Mouse (Mus musculus): ENCODE data around the gene C2. TPM values are rescaled to one million over a fixed set of nuclear protein-coding genes. Genes with fewer than 3 reads are reported as not detected.

The C2 gene
- total RNA-seq (2014; rRNA removed) (101 and 113 TPM in 2 replicates), polyA plus RNA-seq (2012; rRNA removed) (65.1 and 82.1 TPM in 2 replicates)

DNA sequence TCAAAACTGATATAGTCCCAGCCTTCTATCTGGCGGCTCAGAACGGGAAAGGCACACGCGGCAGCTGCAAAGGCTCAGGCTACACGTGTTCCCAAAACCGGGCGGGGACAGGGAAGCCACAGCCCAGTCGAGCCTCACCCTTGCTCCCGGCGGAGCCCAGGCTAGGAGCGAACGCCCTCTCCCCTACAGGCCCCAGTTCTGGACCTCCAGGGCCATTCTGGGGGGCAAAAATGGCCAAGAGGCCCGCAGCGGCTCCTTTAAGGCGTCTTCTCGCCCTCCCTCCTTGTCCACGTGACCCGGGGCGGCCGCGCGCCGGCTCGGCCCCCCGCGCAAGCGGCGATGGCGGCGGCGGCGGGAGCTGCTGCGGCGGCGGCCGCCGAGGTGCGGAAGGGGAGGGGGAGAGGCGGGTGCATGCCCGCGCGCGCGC lies at the start of gene C2, which contains the start of gene Ehmt2:
Gene C2, minus strand, starts transcription at position 106 of the 427 bp plus-strand sequence.
Gene Ehmt2, plus strand, starts transcription at position 310 of the 427 bp plus-strand sequence.
- H3K9ac ChIP-seq (ENCODE audit: low read depth, low read length), result peak within 1 kb of the TSS; percentile 81
- peak; percentile 67; the same call in 1 of the 2 replicates for TF ChIP-seq POLR2A (IDR thresholded peaks at IDR 0.05; ENCODE audit: extremely low read depth, insufficient read depth, low read length)
- no peak for TF ChIP-seq CTCF (IDR thresholded peaks at IDR 0.05; ENCODE audit: low read depth, low read length)
- H3K4me3 ChIP-seq (ENCODE audit: insufficient read depth, low read depth, low read length), result peak within 1 kb of the TSS; percentile 75
- H3K27ac ChIP-seq (replicated peaks; ENCODE audit: insufficient read depth, low read depth, low read length), result peak within 1 kb of the TSS; percentile 96
- no peaks in the 10 kb centered on the region for H3K36me3 ChIP-seq (ENCODE audit: control insufficient read depth, insufficient read depth, low read length)
- H3K79me2 ChIP-seq (ENCODE audit: control insufficient read depth, insufficient read depth, low read length), result peaks cover 10% of the 10 kb centered on the region; the same call in 1 of the 2 replicates
- DNase-seq (ENCODE audit: extremely low read depth, low read depth, low spot score), result peak; percentile 77
- H3K27me3 ChIP-seq (ENCODE audit: control insufficient read depth, insufficient read depth, low read length), result no peaks in the 10 kb centered on the region
- H3K4me1 ChIP-seq (ENCODE audit: control insufficient read depth, insufficient read depth, low read length), result peaks cover 8% of the 10 kb centered on the region
- under 1% methylated on average over 43 of the region's 44 CpGs for WGBS

DNA sequence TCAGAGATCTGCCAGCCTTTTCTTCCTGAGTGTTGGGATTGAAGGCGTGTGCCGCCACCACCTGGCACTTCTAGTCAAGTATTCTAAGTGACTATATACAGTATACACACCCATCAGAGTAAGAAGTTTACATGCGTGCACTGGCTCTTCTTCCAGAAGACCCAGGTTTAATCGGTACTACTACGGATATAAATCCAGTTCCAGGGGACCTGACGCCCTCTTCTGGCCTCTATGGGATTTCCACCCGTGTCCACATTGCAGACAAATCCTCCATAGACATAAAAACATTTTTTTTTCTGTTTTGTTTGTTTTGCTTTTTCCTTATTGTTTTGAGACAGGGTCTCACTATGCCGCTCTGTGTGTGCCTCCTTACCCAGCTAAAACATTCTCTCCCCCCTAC lies 49.5 kb upstream of the C2 start:
- H3K4me1 ChIP-seq (ENCODE audit: control insufficient read depth, insufficient read depth, low read length), result peaks cover 9% of the 10 kb centered on the region
- no peak overlapping the region for H3K4me3 ChIP-seq (ENCODE audit: insufficient read depth, low read depth, low read length)
- H3K27ac ChIP-seq (replicated peaks; ENCODE audit: insufficient read depth, low read depth, low read length), result no peak overlapping the region
- H3K27me3 ChIP-seq (ENCODE audit: control insufficient read depth, insufficient read depth, low read length), result no peaks in the 10 kb centered on the region
- DNase-seq (ENCODE audit: extremely low read depth, low read depth, low spot score), result peak; percentile 53
- WGBS, result 21% methylated on average over 8 of the region's 8 CpGs
- H3K36me3 ChIP-seq (ENCODE audit: control insufficient read depth, insufficient read depth, low read length), result peaks cover 7% of the 10 kb centered on the region; the same call in 1 of the 2 replicates
- no peak overlapping the region for H3K9ac ChIP-seq (ENCODE audit: low read depth, low read length)
- H3K79me2 ChIP-seq (ENCODE audit: control insufficient read depth, insufficient read depth, low read length), result peaks cover 5% of the 10 kb centered on the region; the same call in 1 of the 2 replicates
- TF ChIP-seq CTCF (IDR thresholded peaks at IDR 0.05; ENCODE audit: low read depth, low read length) (peak; percentile 58; the same call in 1 of the 2 replicates), POLR2A (IDR thresholded peaks at IDR 0.05; ENCODE audit: extremely low read depth, insufficient read depth, low read length) (no peak)

GRCm38 (mm10) chr17:34946486-34947140 lies 48.5 kb upstream of the C2 start:
- peak; percentile 79 for DNase-seq (ENCODE audit: extremely low read depth, low read depth, low spot score)
- Histone ChIP-seq H3K4me1 (ENCODE audit: control insufficient read depth, insufficient read depth, low read length) (peaks cover 9% of the 10 kb centered on the region), H3K9ac (ENCODE audit: low read depth, low read length) (no peak overlapping the region), H3K36me3 (ENCODE audit: control insufficient read depth, insufficient read depth, low read length) (peaks cover 7% of the 10 kb centered on the region; the same call in 1 of the 2 replicates), H3K27me3 (ENCODE audit: control insufficient read depth, insufficient read depth, low read length) (no peaks in the 10 kb centered on the region), H3K79me2 (ENCODE audit: control insufficient read depth, insufficient read depth, low read length) (no peaks in the 10 kb centered on the region), H3K4me3 (ENCODE audit: insufficient read depth, low read depth, low read length) (no peak overlapping the region), H3K27ac (replicated peaks; ENCODE audit: insufficient read depth, low read depth, low read length) (no peak overlapping the region)
- TF ChIP-seq CTCF (IDR thresholded peaks at IDR 0.05; ENCODE audit: low read depth, low read length) (no peak), POLR2A (IDR thresholded peaks at IDR 0.05; ENCODE audit: extremely low read depth, insufficient read depth, low read length) (no peak)
- 28% methylated on average over 5 of the region's 5 CpGs for WGBS

DNA sequence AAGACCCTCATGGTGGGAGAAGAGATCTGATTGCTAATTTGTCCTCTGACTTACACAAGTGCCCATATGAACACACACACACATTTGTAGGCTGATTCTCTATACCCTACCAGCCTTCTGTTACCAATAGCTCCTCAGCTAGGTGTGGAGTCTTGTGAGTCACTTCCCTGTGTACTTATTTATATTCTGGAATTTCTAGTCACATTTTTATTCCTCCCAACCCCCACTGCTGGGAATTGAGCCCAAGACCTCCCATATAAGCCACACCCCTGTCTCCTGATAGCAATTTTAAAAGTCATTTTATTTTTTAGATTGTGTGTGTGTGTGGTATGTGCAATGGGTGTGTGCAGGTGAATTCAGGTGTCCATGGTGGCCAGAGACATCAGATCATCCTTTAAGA lies 46.3 kb upstream of the C2 start:
- H3K4me1 ChIP-seq (ENCODE audit: control insufficient read depth, insufficient read depth, low read length), result peaks cover 3% of the 10 kb centered on the region; the same call in 1 of the 2 replicates
- TF ChIP-seq CTCF (IDR thresholded peaks at IDR 0.05; ENCODE audit: low read depth, low read length) (no peak), POLR2A (IDR thresholded peaks at IDR 0.05; ENCODE audit: extremely low read depth, insufficient read depth, low read length) (no peak)
- no peak overlapping the region for H3K4me3 ChIP-seq (ENCODE audit: insufficient read depth, low read depth, low read length)
- H3K27ac ChIP-seq (replicated peaks; ENCODE audit: insufficient read depth, low read depth, low read length), result no peak overlapping the region
- H3K36me3 ChIP-seq (ENCODE audit: control insufficient read depth, insufficient read depth, low read length), result 0 out of 2 replicates have a peak, but pooled peaks cover under 1% of the 10 kb centered on the region
- no peaks in the 10 kb centered on the region for H3K27me3 ChIP-seq (ENCODE audit: control insufficient read depth, insufficient read depth, low read length)
- H3K79me2 ChIP-seq (ENCODE audit: control insufficient read depth, insufficient read depth, low read length), result no peaks in the 10 kb centered on the region
- no peak for DNase-seq (ENCODE audit: extremely low read depth, low read depth, low spot score)
- no peak overlapping the region for H3K9ac ChIP-seq (ENCODE audit: low read depth, low read length)

DNA sequence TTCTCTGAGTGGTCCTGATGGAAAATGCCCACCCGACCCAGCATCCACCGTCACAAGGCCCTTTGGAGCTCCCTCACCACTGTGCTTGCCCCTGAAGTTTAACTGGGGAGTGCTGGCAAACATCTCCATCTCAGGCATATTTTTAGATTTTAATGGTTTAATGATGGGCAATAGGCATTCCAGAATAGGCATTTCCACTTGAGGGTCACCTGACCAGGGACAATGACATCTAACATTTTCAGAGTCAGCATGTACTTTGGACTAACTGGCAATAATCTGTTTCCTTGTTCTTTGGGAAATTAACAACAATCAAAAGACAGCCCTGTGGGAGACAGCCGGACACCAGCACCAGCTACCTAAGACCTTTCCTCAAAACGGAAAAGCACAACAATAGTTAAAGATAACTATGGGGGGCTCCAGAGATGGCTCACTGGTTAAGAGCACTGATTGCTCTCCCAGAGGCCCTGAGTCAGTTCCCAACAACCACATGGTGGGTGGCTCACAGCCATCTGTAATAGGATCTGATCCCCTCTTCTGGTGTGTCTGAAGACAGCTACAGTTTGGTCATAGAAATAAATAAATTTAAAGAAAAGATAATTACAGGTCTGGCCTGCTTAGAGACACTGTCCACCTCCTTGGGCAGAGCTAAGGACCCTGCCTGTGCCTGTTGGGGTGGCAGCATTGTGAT lies 45.2 kb upstream of the C2 start:
- Histone ChIP-seq H3K27me3 (ENCODE audit: control insufficient read depth, insufficient read depth, low read length) (no peaks in the 10 kb centered on the region), H3K4me3 (ENCODE audit: insufficient read depth, low read depth, low read length) (no peak overlapping the region), H3K36me3 (ENCODE audit: control insufficient read depth, insufficient read depth, low read length) (no peaks in the 10 kb centered on the region), H3K79me2 (ENCODE audit: control insufficient read depth, insufficient read depth, low read length) (no peaks in the 10 kb centered on the region), H3K4me1 (ENCODE audit: control insufficient read depth, insufficient read depth, low read length) (peaks cover 3% of the 10 kb centered on the region; the same call in 1 of the 2 replicates), H3K27ac (replicated peaks; ENCODE audit: insufficient read depth, low read depth, low read length) (no peak overlapping the region), H3K9ac (ENCODE audit: low read depth, low read length) (no peak overlapping the region)
- WGBS, result 73% methylated on average over 4 of the region's 4 CpGs
- DNase-seq (ENCODE audit: extremely low read depth, low read depth, low spot score), result peak; percentile 79
- TF ChIP-seq POLR2A (IDR thresholded peaks at IDR 0.05; ENCODE audit: extremely low read depth, insufficient read depth, low read length) (no peak), CTCF (IDR thresholded peaks at IDR 0.05; ENCODE audit: low read depth, low read length) (no peak)

Measured in liver, adult 2 months (tissue).